Mouse (Mus musculus) megakaryocyte, embryonic 14.5 days (primary cell): ENCODE results near the gene BC053393.
"Not testable (repeated sequence)": the region's sequence is repeated elsewhere in the genome, so short reads cannot be mapped to it uniquely, and the experiment has no call there.

ENCODE experiments used
- FLI1 ChIP-seq: IDR thresholded peaks from 2 replicates; pipeline ENCODE4 v1.6.1; 2012; ENCODE audit warnings: low read length, inconsistent platforms, mixed read lengths
- GATA1 ChIP-seq: IDR thresholded peaks from 3 replicates; pipeline ENCODE4 v1.6.1; 2012; ENCODE audit warnings: mixed read lengths, low read length, inconsistent platforms, borderline replicate concordance

DNA sequence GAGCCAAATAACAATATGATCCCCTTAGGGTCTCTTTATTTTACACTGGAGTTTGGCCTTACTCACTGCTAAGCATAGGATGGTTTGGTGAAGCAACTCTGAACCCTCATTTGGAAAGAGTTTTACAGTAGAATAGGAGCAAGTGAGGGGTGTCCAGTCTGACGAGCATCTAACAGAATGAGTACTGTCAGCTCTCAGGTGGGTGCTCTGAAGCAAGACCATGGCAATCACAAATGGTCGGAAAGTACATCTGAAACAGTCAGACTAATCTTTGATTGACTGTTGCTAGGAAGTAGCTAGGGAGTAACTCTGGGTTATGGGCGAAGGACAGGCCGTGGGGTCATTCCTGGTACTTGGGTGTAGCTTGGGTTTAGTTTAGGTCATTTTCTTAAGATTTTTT, 64.2 kb downstream of the BC053393 start:
- not testable (repeated sequence) for TF ChIP-seq GATA1, FLI1
